Mouse (Mus musculus) kidney, adult 8-10 months (tissue): ENCODE measurements around the gene Dydc2.
"Not testable (repeated sequence)": the region's sequence is repeated elsewhere in the genome, so short reads cannot be mapped to it uniquely, and the experiment has no call there.

ENCODE experiments used
- DNase-seq, 2 experiments: peaks; one replicate each; pipeline ENCODE4 v3.0.0; 2022

The Dydc2 gene

GRCm38 (mm10) chr14:41069108-41069507 lies at the start of gene Dydc2:
Gene Dydc2, minus strand, starts transcription at chr14:41069208.
- no peak for DNase-seq

- no peak for DNase-seq
These were observed 47.3 kb upstream of the Dydc2 start for GRCm38 (mm10) chr14:41116271-41116670.

GRCm38 (mm10) chr14:41112944-41113343 lies 43.9 kb upstream of the Dydc2 start:
- no peak for DNase-seq

GRCm38 (mm10) chr14:41111031-41111668 lies 42.1 kb upstream of the Dydc2 start:
- DNase-seq: no peak

- no peak for DNase-seq
These were observed 35.9 kb upstream of the Dydc2 start, which contains the start of gene Mat1a for GRCm38 (mm10) chr14:41104853-41105444. Gene Mat1a, plus strand, starts transcription at chr14:41105035.

GRCm38 (mm10) chr14:41102269-41102668 lies 33.3 kb upstream of the Dydc2 start:
- DNase-seq: no peak

GRCm38 (mm10) chr14:41101242-41101641 lies 32.2 kb upstream of the Dydc2 start:
- DNase-seq: no peak

GRCm38 (mm10) chr14:41100712-41101111 lies 31.7 kb upstream of the Dydc2 start:
- DNase-seq: no peak

- no peak for DNase-seq
These were observed 29.7 kb upstream of the Dydc2 start for GRCm38 (mm10) chr14:41098726-41099125.

GRCm38 (mm10) chr14:41096296-41096860 lies 27.4 kb upstream of the Dydc2 start:
- no peak for DNase-seq

GRCm38 (mm10) chr14:41094114-41094513 lies 25.1 kb upstream of the Dydc2 start:
- DNase-seq: no peak

GRCm38 (mm10) chr14:41090777-41091176 lies 21.8 kb upstream of the Dydc2 start:
- DNase-seq: peak; percentile 9 to 13

- peak in 1 of 2 experiments; percentile 27 for DNase-seq
These were observed 18.5 kb upstream of the Dydc2 start for GRCm38 (mm10) chr14:41087509-41087908.

GRCm38 (mm10) chr14:41082408-41082807 lies 13.4 kb upstream of the Dydc2 start:
- no peak for DNase-seq

GRCm38 (mm10) chr14:41072944-41073275 lies 3.9 kb upstream of the Dydc2 start:
- no peak for DNase-seq

- DNase-seq: peak; percentile 24 to 43
These were observed 3.4 kb upstream of the Dydc2 start, which contains the start of gene Dydc1 for GRCm38 (mm10) chr14:41072229-41072943. Gene Dydc1, plus strand, starts transcription at chr14:41072911.

GRCm38 (mm10) chr14:41070343-41070742 lies 1.3 kb upstream of the Dydc2 start:
- DNase-seq: no peak

- DNase-seq: no peak
These were observed 2.6 kb downstream of the Dydc2 start for GRCm38 (mm10) chr14:41066416-41066815.

- DNase-seq: no peak
These were observed 3.8 kb downstream of the Dydc2 start for GRCm38 (mm10) chr14:41065168-41065567.

- not testable (repeated sequence) for DNase-seq
These were observed 15.8 kb downstream of the Dydc2 start for GRCm38 (mm10) chr14:41053190-41053589.

- peak in 1 of 2 experiments; percentile 3 for DNase-seq
These were observed 16.5 kb downstream of the Dydc2 start for GRCm38 (mm10) chr14:41052481-41052880.

GRCm38 (mm10) chr14:41050471-41050870 lies 18.5 kb downstream of the Dydc2 start:
- no peak for DNase-seq

- no peak for DNase-seq
These were observed 21.6 kb downstream of the Dydc2 start for GRCm38 (mm10) chr14:41047402-41047801.
